ENCODE assay signal across 25 mouse cellular contexts in the genomic region with DNA sequence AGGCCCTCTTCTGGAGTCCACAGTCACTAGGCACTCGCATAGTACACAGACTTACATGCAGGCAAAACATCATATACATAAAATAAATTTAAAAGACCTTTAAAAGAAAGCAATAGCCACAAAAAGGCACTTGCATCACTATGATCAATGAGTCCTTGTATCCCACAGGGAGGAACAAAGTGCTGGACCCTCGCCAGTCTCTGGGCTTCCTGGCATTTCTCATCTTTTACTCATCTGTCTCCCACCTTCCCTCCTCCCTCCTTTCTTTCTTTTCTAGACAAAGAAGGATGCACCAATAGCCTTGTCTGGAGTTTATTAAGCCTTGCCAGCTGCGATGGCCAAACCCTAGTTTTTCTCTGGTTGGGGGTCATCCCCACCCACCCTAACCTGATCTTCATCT.
"Had no signal": no experiment of that assay in that cellular context is flagged by ENCODE, and none has a peak within 500 bp of the region (broad histone marks: within the 10 kb centered on the region; RNA-seq: fewer than 3 reads in every experiment).

No protein-coding gene starts in this region.

- DNase-seq: gastrocnemius, adult 2 months; gastrocnemius, postnatal 10 days; gastrocnemius, postnatal 25 days; heart, adult 2 months; heart, postnatal 14 days; heart, postnatal 36 days; kidney, adult 18-20 months; kidney, adult 9 months; kidney, postnatal 14 days; kidney, postnatal 36 days; layer of hippocampus, adult 9-11 months; layer of hippocampus, postnatal 36 days; left cerebral cortex, postnatal 4 days had no signal

- H3K4me1 ChIP-seq: heart, embryonic 13.5 days; heart, embryonic 15.5 days; hindbrain, embryonic 10.5 days; hindbrain, embryonic 12.5 days; limb, embryonic 13.5 days; limb, embryonic 15.5 days; liver, embryonic 12.5 days had no signal

- H3K27ac ChIP-seq: gastrocnemius, adult 2 months; heart, adult 2 months; heart, embryonic 13.5 days; heart, embryonic 15.5 days; hindbrain, embryonic 10.5 days; hindbrain, embryonic 12.5 days; hindbrain, embryonic 14.5 days; intestine, embryonic 15.5 days; kidney, embryonic 15.5 days; kidney, postnatal 0 days; limb, embryonic 13.5 days; limb, embryonic 15.5 days; liver, embryonic 12.5 days; liver, embryonic 14.5 days had no signal

- H3K4me3 ChIP-seq: gastrocnemius, adult 2 months; heart, adult 2 months; heart, embryonic 13.5 days; heart, embryonic 15.5 days; hindbrain, embryonic 10.5 days; hindbrain, embryonic 12.5 days; intestine, embryonic 15.5 days; kidney, embryonic 15.5 days; limb, embryonic 13.5 days; limb, embryonic 15.5 days; liver, embryonic 12.5 days had no signal
